Mouse (Mus musculus) bone marrow, adult 2 months (tissue): ENCODE data around the gene Mipol1.

Experiments
- CTCF ChIP-seq: fragments of 200-500 bp; IDR thresholded peaks from 2 replicates; pipeline ENCODE4 v1.5.1; 2011; ENCODE audit warnings: low read length, control low read depth; ENCODE audit not compliant: control insufficient read depth, insufficient read depth
- POLR2A ChIP-seq: fragments of 200-500 bp; IDR thresholded peaks from 2 replicates; pipeline ENCODE4 v1.6.1; 2011; ENCODE audit warnings: low read depth, mild to moderate bottlenecking, control low read depth, low read length, borderline replicate concordance; ENCODE audit not compliant: control insufficient read depth

- TF ChIP-seq POLR2A: no peak
- no peak for TF ChIP-seq CTCF
These were observed 234.5 kb downstream of the Mipol1 start for GRCm38 (mm10) chr12:57464520-57465334.
